Mouse (Mus musculus): ENCODE results near the gene Rapsn.
"Not testable (repeated sequence)": the region's sequence is repeated elsewhere in the genome, so short reads cannot be mapped to it uniquely, and the experiment has no call there.

Rapsn gene

DNA sequence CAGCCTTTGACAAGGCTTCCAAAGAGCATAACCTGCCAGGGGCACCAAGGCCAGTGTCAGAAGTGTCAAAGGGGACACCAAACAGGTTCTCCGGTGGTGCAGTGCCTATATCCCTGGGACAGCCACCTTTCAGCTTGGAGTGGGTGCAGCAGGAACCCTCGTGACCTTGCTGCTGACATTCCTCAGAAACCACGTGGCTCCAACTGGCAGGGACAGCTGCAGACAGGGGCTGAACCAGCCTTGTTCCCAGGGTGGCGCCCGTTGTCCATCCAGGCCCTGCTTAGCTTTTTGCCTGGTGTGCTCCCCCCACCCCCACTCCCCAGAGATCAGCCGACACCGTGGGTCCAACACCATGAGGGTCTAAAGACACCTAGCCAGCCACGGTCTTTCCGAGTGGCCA, at the start of gene Rapsn:
Rapsn (plus strand) TSS at position 236 of the 400 bp plus-strand sequence.
- no peak for DNase-seq

DNA sequence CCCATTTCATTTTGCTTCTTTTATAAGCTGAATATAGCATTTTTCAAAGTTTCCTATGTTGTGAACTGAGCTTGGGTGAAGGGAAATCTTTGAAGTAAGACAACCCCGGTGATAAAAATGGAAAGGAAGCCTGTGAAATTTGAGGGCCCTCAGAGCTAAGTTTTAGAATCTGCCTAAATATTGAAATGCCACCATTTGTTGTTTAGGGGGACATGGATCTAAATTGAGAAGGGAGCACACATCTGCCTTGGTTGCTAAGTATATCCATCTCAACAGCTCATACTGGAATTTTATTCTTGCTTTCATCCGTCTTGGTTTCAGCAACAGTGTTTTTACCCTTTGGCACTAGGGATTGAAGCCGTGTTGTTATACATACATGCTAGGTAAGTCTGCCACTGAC, 49.4 kb upstream of the Rapsn start:
- DNase-seq: no peak

DNA sequence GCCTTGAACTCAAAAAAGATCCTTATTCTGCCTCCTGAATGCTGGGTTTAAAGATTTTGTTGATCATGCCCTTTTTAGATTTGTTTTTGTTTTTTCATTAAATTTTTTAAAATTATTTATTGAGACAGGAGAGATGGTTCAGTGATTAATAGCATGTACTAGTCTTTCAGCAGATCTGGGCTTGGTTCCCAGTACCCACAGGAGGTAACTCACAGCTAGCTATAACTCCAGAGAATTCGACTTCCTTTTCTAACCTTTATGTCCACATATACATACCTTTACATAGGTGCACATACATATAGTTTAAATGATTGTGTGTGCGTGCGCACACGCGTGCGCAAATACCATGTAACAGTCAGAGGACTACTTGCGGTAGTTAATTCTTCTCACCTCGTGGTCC, 26.9 kb upstream of the Rapsn start:
- no peak for DNase-seq

DNA sequence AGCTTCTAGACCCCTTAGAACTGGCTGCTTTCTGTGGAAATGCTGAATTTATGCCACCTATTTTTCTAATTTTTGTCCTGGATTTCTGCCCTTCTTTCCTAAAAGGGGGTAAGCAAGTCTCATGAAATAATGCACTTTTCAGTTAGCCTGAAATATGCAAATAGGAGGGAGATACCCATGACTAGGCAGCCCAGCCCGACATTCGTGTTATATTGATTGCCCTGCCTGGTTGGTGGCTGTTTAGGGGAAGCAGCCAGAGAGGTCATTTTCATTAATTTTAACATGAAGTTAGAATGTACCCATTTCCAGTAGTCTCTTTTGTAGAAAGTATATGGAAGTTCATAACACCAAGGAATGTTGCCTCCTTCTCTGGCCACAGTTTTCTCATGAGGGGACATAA, 21.5 kb upstream of the Rapsn start:
- no peak for DNase-seq

DNA sequence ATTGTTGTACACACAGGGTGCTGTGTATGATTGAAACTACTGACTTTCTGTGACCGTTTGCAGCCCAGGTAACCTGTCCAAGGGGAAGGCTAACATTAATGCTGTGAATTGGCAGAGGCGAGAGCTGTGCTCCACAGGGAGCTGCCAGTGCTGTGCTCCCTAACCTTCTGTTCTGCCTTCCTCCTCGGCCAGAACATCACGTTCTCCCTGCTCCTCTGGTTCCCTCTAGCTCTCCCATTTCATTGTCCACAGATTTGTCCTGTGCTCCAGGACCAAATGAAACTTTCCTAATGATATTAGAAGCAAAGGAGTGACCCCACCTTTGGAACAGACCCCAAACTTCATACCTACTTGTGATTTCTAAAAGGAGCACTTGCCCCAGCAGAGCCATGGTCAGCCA, 20.0 kb upstream of the Rapsn start:
- no peak for DNase-seq

DNA sequence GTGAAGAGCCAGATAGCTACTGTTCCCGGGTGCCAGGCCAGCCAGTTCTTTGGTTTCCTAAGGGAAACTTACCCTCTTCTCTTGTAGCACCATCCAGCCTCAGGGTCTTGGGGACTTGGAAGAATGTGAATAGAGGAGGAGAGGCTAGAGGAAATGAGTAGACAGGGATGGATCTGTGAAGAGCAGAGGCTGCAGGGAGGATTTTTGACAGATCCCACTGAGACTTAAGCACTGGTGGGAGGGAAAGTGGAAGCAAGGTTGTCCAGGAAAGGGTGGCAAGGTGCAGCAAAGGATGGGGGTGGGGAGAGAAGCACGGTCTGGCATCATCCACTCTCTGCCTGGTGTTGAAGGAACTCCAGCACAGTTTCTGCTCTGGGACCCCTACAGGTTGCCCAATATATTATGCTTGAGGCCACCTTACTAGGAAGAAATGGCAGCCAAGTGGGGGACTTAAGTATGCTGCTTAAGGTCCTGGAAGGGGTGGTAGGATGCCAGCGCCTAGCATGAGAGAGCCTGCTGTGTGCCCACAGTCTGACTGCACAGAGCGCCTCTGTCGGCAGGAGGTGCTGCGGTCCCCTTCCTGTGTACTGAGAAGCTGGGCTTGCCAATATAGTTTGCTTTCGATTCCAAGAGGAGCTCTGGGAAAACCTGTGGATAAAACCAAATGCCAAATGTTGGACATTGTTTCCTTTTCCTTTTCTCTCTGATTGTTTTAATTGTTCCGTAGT, 17.2 kb upstream of the Rapsn start:
- DNase-seq: no peak

DNA sequence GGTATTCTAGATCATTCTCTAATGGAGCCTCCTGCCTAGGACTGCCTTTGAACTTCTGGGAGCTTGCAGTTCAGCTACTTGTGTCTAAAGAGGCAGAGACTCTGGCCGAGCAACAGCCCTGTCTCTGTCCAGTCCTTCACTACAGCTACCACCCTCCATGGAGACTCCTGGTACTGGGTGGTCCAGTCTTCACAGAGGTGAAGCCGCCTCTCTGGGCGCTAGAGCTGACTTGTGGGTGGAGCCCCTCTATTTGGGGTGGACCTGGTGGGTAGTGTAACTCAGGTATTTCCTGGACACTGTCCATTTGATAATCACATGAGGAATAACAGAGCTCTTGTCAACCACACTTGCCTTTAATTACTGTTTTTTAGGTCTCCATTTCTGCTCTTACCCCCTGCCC, 15.5 kb upstream of the Rapsn start:
- DNase-seq: no peak

DNA sequence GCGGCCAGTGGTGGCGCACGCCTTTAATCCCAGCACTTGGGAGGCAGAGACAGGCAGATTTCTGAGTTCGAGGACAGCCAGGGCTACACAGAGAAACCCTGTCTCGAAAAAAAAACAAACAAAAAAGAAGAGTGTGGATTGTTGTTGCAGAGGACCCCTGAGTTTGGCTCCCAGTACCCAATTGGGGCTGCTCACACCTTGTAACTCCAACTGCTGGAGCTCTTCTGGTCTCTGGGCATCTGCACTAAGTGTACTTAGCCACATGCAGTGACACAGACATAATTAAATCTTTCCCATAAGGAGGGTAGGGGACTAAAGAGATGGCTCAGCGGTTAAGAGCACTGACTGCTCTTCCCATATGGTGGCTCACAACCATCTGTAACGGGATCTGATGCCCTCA, 13.2 kb upstream of the Rapsn start:
- DNase-seq: not testable (repeated sequence)

DNA sequence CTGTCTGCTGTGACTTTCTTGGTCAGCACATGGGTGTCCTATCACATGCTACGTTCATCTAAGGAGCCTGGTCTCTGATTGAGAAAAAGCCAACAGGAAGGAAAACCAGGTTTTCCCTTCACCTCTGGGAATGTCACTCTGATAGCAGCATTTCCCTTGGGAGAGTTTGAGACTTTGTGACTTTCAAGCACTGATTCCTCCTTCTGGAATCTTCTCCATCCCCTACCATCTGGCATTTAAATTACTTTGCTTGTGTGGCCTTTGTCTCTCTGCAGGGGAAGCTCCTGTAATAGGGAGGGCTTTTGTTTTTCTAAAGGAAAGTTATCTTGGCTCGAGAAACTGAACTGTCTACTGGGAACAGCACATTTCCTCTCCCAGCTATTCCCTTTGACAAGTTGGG, 12.3 kb upstream of the Rapsn start:
- no peak for DNase-seq

DNA sequence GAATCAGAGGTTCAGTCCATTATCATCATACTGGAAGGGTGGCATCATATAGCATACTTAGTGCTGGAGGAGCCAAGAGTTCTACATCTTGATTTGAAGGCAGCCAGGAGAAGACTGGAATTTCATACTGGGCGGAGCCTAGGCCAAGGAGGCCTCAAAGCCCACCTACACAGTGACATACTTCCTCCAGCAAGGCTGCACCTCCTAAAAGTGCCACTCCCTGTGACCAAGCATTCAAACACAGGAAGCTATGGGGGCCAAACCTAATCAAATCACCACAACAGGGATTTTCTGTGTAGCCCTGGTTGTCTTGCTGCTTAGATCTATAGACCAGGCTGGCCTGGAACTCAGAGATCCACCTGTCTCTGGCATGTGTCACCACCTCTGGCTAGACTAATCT, 11.5 kb upstream of the Rapsn start:
- no peak for DNase-seq

DNA sequence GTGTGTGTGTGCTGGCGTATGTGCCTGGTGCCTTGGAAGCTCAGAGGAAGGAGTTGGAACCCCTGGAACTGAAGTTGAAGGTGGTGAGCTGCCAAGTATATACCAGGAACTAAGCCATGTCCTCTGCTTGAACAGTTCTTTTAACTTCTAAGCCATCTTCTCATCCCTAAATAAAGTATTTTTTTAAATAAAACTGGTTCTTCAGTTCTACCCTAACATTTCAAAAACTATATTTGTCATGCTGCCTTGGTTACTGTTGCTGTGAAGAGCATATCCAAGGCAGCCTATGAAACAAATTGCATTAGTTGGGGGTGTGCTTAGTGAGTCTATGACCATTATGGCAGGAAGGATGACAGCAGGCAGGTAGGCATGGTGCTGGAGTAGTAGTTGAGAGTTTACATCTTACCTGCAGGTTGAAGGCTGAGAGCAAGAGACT, 10.3 kb upstream of the Rapsn start:
- no peak for DNase-seq

DNA sequence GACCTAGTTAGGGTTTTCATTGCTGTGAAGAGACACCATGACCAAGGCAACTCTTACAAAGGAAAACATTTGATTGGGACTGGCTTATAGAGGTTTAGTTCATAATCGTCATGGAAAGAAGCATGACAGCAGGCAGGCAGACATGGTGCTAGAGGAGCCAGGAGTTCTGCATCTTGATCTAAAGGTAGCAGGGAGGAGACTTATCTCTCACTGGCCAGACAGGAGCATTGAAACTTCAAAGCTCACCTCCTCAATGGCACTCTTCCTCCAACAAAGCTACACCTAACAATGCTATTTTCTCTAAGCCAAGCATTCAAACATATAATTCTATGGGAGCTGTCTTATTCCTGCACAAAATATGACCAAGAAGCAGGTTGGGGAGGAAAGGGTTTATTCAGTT, 8.9 kb upstream of the Rapsn start:
- DNase-seq: no peak

DNA sequence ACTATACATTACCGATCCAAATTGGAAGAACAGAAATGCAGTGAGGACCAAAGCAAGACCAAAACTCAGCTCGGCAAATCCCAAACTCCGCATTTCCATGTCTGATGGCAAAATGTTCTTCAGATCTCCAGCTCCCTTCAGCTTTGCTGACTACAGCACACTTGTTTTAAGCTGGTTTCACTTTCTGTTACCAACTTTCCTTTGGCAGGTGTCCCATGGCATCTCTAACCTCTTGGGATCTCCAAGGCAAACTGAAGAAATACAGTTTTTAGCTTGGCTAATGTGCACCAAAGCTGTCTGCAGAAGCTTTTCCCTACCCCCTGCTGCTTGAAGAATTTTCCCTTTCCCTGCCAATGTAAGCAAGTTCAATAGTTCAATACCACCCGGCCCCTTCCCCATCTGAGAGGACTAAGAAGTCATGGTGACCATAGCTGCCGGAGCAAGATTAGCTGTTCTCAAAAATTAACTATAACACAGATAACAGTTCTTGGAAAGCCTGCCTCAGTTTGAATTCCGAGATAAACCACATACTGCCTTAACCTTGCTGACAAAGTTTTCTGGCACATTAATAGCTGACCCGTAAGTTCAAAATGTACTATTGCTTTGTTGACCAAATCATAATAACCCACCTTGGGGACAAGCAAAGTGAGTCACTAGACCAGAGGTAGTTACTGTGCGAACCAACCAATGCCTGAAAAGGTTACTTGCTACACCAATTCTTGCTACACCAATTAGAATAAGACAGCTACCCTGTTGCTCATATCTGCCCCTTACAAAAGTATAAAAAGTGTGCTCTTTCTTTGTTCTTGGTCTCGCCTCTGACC, 7.8 kb upstream of the Rapsn start:
- DNase-seq: no peak

DNA sequence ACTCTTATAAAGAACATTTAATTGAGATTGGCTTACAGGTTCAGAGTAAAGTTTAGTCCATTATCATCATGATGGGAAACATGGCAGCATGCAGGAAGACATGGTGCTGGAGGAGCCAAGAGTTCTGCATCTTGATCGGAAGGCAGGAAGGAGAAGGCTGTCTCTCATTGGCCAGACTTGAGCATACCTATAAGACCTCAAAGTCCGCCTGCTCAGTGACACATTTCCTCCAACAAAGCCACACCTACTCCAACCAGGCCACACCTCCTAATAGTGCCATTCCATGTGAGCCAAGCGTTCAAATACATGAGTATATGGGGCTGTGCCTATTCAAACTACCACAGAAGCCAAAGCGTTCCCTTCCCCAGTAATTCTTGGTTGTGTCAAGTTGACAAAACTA, 4.2 kb upstream of the Rapsn start:
- DNase-seq: no peak

DNA sequence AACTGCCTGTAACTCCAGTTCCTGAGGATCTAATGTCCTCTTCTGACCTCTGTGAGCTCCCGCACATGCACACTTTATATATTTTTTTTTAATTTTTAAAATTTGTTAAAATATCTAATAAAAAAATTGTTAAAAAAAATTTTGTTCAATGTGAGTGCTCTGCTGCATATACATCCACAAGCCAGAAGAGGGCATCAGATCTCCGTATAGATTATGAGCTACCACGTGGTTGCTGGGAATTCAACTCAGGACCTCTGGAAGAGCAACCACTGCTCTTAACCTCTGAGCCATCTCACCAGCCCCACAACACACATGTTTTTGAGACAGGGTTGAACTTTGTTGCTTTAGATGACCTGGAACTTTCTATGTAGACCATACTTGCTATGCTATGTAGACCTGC, 2.4 kb upstream of the Rapsn start:
- DNase-seq: no peak

DNA sequence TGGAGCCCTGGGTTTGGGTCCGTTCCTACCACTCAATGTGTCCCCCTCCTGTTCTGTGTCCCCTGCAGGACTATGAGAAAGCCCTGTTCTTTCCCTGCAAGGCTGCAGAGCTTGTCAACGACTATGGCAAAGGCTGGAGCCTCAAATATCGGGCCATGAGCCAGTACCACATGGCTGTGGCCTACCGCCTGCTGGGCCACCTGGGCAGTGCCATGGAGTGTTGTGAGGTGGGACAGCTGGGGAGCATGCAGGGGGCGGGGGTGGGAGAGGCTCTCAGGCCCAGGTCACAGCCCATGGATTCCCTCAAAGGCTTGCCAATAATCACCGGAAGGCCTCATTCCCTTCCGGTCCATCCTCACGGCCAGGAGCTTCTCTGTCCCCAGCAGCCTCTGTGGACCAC, 6.4 kb downstream of the Rapsn start:
- no peak for DNase-seq

DNA sequence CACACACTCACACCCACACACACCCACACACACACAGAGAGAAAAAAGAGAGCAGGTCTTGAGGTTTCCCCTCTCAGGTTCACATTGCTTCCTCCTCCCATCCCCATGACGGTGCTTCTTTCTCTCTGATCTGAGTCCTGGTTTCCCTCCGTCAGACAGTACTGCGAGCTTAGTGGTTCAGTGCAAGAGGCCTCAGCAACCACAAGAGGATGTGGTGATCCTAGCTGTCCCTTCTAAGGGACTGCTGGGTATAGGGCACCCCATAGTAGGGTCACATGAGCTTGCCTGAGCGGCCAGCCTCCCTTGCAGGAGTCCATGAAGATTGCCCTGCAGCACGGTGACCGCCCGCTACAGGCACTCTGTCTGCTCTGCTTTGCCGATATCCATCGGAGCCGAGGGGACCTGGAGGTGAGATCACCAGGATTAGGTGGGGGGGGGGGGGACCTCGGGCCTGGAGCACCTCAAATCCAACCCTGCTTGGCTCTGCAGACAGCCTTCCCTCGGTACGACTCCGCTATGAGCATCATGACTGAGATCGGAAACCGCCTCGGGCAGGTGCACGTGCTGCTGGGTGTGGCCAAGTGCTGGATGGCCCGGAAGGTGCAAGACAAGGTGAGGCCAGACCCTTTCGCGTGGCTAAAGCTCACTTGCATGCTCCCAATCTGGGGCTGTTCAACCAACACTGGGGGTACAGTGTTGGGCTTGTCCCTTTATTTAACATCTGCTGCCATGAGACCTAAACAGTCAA, 7.4 kb downstream of the Rapsn start:
- DNase-seq: peak in 1 of 2 experiments; percentile 45

DNA sequence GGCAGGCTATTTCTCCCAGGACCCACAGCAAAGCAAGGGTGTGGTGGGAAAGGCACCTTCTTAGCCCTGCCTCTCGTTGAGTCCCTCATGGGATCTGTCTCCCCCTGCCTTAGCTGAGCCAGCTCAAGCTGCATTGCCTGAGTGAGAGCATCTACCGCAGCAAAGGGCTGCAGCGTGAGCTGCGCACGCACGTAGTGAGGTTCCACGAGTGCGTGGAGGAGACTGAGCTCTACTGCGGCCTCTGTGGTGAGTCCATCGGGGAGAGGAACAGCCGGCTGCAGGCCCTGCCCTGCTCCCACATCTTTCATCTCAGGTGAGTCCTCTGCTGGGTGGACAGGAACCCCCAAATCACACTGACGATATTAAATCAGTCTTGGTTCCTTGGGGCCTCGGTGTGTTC, 9.3 kb downstream of the Rapsn start:
- no peak for DNase-seq

DNA sequence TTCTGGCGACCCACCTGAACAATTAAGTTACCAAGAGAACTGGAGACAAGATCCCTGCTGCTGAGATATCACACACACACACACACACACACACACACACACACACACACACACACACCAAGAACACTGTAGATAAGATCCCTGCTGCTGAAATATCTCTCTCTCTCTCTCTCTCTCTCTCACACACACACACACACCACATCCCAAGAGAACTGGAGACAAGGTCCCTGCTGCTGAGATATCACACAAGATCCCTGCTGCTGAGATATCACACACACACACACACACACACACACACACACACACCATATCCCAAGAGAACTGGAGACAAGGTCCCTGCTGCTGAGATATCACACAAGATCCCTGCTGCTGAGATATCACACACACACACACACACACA, 10.4 kb downstream of the Rapsn start:
- not testable (repeated sequence) for DNase-seq

DNA sequence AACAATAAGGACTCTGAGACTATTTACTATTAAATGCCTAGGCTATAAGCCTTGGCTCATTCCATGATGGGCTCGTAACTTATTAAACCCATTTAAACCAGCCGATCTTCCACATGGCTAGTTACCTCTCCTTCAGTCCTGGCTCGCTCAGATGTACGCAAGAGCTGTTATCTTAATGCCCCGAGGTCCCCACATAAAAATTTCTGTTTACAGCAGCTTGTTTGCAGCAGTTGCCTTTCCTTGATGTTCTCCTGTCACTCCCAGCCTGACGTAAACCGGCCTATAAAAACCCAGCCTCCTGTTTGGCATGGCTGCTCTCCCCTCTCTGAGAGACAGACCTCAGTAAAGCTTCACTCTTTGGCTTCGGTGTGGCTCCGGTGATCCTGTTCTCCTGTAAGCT, 11.9 kb downstream of the Rapsn start:
- no peak for DNase-seq

DNA sequence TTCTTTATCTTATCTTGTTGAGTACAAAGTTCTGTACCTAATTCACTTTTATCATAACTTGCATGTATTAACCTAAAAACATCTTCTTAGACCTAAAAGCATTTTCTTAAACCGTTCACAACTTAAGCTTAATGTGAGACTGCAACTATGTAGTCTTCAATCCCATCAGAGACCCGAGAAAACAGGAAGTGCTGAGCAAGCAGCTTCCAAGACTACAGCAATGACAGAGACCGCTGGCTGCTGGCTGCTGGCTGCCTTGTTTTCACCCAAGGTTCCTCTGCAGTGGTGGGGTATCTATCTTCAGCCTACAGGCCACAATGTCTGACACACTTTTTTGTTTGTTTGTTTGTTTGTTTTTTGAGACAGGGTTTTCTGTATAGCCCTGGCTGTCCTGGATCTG, 16.5 kb downstream of the Rapsn start:
- no peak for DNase-seq

DNA sequence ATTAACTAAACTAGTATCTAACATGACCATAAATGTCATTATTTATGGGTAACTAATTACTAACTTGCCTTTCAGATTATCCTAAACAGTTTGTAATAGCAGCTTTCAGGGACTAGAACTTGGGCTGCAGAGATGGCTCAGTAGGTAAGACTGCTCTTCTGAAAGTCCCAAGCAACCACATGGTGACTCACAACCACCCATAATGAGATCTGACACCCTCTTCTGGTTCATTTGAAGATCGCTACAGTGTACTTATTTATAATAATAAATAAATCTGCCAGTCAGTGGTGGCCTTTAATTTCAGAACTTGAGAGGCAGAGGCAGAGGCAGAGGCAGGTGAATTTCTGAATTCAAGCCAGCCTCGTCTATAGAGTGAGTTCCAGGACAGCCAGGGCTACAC, 17.3 kb downstream of the Rapsn start:
- no peak for DNase-seq

DNA sequence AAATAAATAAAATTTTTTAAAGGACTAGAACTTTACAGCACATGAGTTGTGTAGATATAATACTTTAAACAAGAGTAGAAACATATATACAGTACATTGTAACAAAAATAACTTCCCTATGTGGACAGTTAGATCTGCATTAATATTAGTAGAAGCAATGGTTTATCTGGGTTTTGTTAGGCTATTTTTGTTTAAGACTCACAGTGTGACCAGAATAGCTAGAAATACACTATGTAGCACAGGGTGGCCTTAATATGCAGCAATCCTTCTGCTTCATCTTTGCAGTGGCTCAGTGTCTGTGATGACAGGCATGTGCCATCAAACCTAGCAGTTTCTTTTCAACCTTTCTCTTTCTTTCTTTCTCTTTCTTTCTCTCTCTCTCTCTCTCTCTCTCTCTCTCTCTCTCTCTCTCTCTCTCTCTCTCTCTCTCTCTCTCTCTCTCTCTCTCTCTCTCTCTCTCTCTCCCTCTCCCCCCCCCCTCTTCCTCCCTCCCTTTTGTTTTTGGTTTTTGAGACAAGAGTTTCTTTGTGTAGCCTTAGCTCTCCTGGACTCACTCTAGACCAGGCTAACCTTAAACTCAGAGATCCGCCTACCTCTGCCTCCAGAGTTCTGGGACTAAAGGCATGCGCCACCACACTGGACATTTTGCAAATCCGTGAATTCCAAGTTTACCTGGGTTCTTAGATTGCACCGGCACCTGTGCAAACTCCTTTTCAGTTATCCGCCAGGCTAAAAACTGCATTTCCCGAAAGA, 17.9 kb downstream of the Rapsn start:
- DNase-seq: no peak

Measured in thymus, adult 18-20 months (tissue).